Mouse (Mus musculus): ENCODE measurements around the gene Zfp202.

Gene Zfp202

GRCm38 (mm10) chr9:40241223-40241801, 49.2 kb downstream of the Zfp202 start:
- peak; percentile 48 to 67 for DNase-seq

DNA sequence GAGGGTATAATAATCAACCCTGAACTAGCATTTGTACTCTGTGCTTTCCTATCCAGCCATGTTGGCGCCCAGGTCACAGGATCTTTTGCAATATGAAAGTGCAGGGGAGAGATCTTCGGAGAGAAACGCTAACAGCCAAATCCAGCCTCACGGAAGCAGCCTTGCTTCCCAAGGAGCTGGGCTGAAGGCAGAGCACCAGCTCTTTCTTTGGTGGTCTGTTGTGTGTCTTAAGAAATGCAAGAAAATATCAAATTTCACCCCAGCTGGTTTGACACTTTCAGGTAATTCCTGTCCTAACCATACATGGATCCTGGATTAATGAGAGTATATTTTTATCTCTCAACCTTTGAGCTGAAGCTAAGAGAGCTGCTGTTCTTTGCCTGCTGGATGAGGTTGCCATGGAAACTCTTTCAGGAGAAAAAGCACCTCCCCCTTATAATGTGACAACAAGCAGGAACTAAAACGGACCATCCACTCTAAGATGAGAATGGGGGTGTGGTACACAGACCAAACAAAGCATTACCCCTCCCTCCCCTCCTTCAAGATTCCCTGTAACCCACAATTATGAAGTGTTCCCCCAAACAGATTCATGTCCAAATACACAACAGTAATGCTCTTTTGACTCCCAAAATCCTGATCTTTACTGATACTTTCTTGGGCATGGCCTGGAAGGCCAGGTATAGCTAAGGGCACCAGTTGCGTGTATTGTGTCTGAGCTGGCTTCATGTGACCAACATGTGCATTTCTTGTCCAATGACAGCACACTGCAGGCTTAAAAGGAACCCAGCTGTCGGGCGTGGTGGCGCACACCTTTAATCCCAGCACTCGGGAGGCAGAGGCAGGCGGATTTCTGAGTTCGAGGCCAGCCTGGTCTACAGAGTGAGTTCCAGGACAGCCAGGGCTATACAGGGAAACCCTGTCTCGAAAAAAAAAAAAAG, 50.1 kb downstream of the Zfp202 start:
- peak; percentile 7 to 15 for DNase-seq

DNA sequence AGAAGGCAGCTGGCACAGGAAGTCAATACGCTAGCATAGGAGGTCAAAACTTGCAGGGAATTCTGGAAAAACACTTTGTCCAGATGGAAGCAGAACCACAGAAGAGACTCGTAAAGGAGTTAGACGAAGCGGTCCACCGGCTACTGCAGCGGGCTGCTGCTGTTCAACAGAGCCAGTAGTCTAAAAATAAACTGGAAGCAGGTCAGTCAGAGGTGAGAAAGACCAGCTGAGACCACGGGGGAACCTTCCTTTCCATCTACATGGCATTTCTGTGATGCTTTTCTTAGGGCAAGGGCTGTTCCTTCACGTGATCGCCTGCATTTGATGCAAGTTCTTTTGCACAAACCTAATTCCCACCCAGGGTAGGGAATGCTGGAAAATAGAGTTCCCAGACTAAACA, 53.4 kb downstream of the Zfp202 start:
- no peak for DNase-seq

DNA sequence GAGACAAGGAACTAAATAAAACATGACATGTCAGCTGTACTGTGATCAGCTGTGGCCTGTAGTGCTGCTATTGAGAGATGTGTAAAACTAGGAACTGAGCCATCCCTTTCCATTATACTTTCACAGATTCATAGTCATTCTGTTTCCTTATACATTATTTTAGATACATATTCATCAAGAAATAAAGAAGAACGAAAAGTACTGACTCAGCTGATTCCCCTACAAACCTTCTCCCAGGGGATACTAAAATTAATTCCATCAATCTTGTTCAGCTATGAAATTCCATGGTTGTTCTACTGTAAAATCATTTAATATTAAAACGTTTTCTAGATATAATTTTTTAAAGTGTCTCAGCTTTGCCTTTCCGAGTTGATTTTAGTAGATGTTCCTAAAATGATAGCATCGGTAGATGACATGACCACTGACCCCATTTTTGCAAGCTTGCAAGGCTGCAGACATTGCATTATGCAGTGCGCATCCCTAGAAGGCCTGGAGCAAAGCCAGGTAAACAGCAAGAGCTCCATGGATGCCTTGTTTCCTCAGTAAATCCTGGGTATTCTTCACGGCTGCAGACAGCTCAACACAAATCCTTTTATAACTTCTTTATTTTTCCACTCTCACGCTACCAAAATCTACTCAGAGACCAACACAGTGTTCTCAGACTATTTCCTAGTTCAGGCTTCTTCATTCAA, 54.0 kb downstream of the Zfp202 start:
- DNase-seq = no peak

DNA sequence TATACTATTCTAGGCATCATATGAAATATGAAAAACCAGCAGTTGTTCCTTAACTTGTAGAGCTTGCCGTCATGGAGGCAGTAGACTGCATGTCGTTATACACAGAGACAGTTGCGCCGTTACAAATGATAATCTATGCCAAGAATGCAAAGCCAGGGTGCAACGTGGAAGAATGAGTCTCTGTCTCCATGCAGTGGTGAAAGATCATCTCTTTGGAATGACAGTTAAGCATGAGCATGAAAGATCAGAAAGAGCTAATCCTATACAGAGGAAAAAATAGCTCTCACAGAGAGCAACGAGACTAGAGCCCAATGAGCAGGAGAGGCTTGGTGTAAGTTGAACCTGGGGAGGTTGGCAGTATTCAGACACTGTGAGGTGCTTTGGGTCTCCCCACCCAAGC, 54.6 kb downstream of the Zfp202 start:
- no peak for DNase-seq

- no peak for DNase-seq
These were observed 57.0 kb downstream of the Zfp202 start for GRCm38 (mm10) chr9:40249106-40249505.

- DNase-seq = no peak
These were observed 60.3 kb downstream of the Zfp202 start for GRCm38 (mm10) chr9:40252459-40252858.

All from kidney, postnatal 4 days (tissue).